Mouse (Mus musculus): ENCODE measurements around the gene Padi3.
A peak's percentile ranks its signal among the peaks of the same experiment; 100 is the strongest.

Gene Padi3

GRCm38 (mm10) chr4:140810458-140811260, at the start of gene Padi3:
Gene Padi3, minus strand, starts transcription at chr4:140810648.
- no peak for DNase-seq (ENCODE audit: low spot score)

DNA sequence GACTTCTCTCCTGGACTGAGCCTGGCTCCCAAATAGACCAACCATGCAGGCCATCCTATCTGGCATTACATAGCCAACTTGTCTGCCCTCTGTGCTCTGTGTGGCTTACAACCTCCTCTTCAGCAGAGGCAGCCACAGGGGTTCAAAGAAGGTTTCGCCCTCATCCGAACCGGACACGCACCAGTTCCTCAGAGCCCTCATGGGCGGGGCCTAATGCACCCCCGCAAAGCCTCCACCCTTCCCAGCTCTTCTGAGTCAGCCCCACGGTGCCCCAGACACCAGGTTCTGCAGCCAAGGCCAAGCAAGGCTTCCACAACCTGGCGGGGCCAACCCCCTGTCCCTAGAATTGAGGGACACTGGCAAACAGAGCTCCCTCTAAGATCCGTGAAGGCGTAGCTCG, 48.8 kb upstream of the Padi3 start:
- DNase-seq (ENCODE audit: low spot score), result no peak

GRCm38 (mm10) chr4:140857813-140858212, 47.4 kb upstream of the Padi3 start:
- no peak for DNase-seq (ENCODE audit: low spot score)

- DNase-seq (ENCODE audit: low spot score), result no peak
These were observed 46.6 kb upstream of the Padi3 start for GRCm38 (mm10) chr4:140857041-140857440.

GRCm38 (mm10) chr4:140855151-140855550, 44.7 kb upstream of the Padi3 start:
- no peak for DNase-seq (ENCODE audit: low spot score)

- no peak for DNase-seq (ENCODE audit: low spot score)
These were observed 44.0 kb upstream of the Padi3 start for GRCm38 (mm10) chr4:140854455-140854864.

GRCm38 (mm10) chr4:140853626-140854025, 43.2 kb upstream of the Padi3 start:
- no peak for DNase-seq (ENCODE audit: low spot score)

GRCm38 (mm10) chr4:140849310-140849709, 38.9 kb upstream of the Padi3 start:
- no peak for DNase-seq (ENCODE audit: low spot score)

- no peak for DNase-seq (ENCODE audit: low spot score)
These were observed 35.2 kb upstream of the Padi3 start, which contains the start of gene Padi1 for GRCm38 (mm10) chr4:140845666-140846065. Gene Padi1, minus strand, starts transcription at chr4:140845778.

GRCm38 (mm10) chr4:140844991-140845390, 34.5 kb upstream of the Padi3 start:
- DNase-seq (ENCODE audit: low spot score), result no peak

DNA sequence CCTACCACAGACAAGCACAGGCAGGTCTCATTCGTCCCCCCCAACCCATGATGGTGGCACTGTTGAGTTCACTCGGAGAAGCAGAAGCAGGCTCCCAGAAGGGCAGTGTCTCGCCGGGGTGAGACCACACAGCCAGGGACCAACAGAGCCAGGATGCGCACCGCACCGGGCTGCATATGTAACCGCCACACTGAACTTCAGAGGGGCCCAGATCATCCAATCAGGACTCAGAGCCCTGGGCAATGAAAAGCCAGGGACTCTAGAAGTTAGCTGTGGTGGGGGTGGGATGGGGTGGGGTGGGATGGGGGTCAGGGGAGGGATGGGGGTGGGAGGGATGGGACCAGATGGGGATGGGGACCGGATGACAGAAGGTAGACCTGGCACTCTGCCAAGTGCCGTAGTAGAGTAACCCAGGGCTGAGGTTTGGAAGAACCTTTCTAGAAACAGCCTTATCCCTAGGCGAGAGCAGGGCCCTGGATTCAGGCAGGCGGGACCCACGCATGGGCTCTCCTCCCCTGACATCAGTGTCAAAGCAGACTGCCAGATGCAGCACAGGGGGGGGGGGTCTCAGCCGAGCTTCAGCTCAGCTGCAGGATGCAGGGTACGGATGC, 33.3 kb upstream of the Padi3 start:
- DNase-seq (ENCODE audit: low spot score), result no peak

DNA sequence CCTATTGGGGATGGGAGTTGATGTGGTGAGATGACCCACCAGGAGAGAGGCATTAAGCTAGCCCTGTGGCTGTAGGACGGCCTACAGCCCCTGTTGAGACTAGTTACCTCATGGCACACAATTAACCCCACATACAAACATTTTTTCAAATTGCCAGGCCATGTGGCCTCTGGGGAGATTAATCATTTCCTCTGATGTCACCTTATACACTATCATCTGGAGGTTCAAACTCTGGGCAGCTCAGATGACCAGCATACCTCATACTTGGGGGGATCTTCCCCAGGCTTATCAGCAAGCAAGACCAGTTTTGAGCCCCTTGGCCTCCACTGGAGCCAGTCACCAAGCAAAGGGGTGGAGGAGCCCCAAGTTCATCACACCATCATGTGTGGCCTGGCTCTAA, 32.5 kb upstream of the Padi3 start:
- no peak for DNase-seq (ENCODE audit: low spot score)

- DNase-seq (ENCODE audit: low spot score), result peak; percentile 32
These were observed 27.4 kb upstream of the Padi3 start for GRCm38 (mm10) chr4:140837879-140838278.

- DNase-seq (ENCODE audit: low spot score), result no peak
These were observed 25.9 kb upstream of the Padi3 start for GRCm38 (mm10) chr4:140836208-140836866.

DNA sequence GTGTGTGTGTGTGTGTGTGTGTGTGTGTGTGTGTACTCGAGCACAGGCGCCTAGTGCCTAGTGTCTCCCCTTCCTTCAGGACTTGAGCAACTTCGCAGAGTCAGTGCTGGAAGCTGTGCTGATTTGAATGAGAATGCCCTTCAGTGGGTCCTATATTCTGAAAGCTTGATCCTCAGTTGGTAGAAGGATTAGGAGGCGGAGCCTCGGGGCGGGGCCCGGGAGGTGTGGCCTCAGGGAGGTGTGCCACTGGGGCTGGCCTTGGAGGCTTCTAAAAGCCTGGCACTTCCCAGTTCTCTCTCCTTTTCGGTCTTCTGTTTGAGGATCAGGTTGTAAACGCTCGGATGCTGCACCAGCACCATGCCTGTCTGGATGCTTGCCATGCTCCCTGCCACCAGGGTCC, 25.2 kb upstream of the Padi3 start:
- no peak for DNase-seq (ENCODE audit: low spot score)

- DNase-seq (ENCODE audit: low spot score), result no peak
These were observed 24.0 kb upstream of the Padi3 start for GRCm38 (mm10) chr4:140834327-140834934.

DNA sequence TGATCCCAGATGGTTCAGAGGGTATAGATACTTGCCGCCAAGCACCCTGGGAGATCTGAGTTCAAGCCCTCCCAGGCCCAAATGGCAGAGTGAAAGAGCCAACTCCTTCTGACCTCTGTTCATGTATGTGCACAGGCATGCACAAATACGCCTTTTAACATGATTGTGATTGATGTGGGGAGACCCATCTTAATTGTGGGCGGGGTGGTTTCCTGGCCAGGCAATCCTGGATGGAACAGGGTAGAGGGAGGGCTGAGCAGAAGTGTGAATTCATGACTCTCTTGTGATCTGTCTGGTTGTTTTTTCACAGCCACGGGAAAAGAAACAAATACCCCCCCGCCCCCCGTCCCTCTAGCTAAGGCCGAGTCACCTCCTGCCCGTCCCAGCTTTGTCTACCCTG, 22.4 kb upstream of the Padi3 start:
- no peak for DNase-seq (ENCODE audit: low spot score)

GRCm38 (mm10) chr4:140831808-140832207, 21.4 kb upstream of the Padi3 start:
- no peak for DNase-seq (ENCODE audit: low spot score)

DNA sequence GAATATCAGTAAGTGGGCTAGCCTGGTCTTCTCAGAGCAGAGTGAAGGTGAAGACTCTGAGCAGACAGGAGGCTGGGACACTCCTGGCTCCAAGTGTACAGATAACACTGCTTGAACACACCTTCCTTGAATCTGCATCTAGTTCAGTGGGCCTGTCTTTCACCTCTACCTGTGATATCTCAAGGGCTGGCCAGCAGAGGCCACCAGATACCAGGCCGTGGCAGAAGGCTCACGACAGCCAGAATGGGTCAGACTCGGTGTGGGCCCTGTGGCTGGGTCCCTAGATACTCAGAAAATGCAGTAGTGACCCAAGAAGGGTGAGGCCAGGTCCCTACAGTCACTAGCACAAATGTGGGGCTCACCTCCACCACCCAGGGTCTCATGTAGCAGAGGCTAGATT, 16.8 kb upstream of the Padi3 start:
- no peak for DNase-seq (ENCODE audit: low spot score)

DNA sequence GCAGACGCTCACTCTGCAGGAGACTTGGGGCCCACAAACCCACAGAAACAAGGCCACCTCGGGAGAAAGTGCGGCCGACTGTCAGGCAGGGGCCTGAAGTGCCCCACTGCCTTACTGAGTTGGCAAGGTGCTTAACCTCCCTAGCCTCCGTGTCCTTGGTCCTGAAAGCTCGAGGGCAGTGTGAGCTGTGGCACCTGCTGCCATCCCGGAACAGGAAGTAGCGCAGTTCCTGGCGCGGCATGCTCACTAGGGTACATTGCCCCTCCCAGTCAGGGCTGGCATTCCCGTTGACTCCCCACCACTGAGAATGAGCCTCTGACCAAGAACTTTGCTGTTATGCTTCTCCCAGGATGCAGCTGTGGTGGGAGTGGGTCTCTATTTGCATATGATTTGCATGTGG, 15.5 kb upstream of the Padi3 start:
- DNase-seq (ENCODE audit: low spot score), result no peak

DNA sequence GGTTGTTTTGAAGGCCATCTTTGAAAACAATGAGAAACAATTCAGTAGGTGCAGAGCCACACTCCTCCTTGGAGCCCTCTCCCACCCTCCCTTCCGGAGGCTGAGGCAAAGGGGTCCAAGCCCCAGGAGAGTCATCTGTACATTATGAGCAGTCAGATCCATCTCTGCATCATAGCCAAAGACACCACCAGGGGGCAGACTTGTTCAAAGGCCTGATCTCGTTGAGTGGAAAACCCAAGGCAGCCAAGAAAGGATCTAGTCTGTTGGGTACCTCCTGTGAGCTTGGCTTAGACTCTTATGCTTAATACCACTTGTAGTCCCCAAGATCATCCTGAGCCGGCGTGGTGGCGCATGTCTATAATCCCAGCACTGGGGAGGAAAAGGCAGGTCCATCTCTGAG, 11.5 kb upstream of the Padi3 start:
- peak; percentile 52 for DNase-seq (ENCODE audit: low spot score)

DNA sequence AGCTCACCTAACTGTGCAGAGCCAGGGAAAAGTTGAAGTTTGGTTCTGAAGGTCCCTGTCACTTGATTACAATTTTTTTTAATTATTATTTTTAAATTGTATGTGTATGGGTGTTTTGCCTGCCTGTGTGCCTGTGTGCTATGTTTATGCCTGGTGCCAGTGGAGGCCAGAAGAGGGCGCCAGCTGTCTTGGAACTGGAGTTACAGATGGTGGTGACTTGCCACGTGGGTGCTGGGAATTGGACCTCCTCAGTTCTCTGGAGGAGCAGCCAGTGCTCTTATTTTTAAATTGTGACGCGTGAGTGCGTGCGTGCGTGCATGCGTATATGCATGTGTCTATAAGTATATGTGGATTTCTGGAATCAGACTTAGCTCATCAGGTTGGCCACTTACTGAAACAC, 7.0 kb upstream of the Padi3 start:
- DNase-seq (ENCODE audit: low spot score), result no peak

Measured in urinary bladder, postnatal 25 days (tissue).